Mouse (Mus musculus): Measurements from ENCODE around the gene Necap1.

GRCm38 (mm10) chr6:122889599-122889998, 15.3 kb downstream of the Necap1 start:
- TF ChIP-seq CTCF (IDR thresholded peaks at IDR 0.05; ENCODE audit: low read depth, low read length) (no peak), POLR2A (IDR thresholded peaks at IDR 0.05; ENCODE audit: insufficient read depth, low read length) (no peak)
